Comparison of ENCODE assay signal across 15 mouse cellular contexts in genomic region chr8:117946540-117946939, GRCm38 (mm10).
"Had no signal": no experiment of that assay in that cellular context is flagged by ENCODE, and none has a peak within 500 bp of the region (broad histone marks: within the 10 kb centered on the region; RNA-seq: fewer than 3 reads in every experiment).

No protein-coding gene starts in this region.

- H3K27ac ChIP-seq: neural tube, embryonic 13.5 days; neural tube, embryonic 15.5 days; stomach, embryonic 15.5 days; stomach, postnatal 0 days had no signal

- H3K9me3 ChIP-seq: neural tube, embryonic 13.5 days; neural tube, embryonic 15.5 days; stomach, embryonic 15.5 days had no signal

- H3K9ac ChIP-seq: neural tube, embryonic 13.5 days; neural tube, embryonic 15.5 days; stomach, embryonic 15.5 days had no signal

- H3K4me1 ChIP-seq: stomach, embryonic 15.5 days had no signal

- H3K4me3 ChIP-seq: neural tube, embryonic 13.5 days; neural tube, embryonic 15.5 days; stomach, embryonic 15.5 days had no signal

- H3K4me2 ChIP-seq: neural tube, embryonic 13.5 days; neural tube, embryonic 15.5 days; stomach, embryonic 15.5 days had no signal

- H3K36me3 ChIP-seq: neural tube, embryonic 13.5 days; neural tube, embryonic 15.5 days; stomach, embryonic 15.5 days had no signal

- DNase-seq: retina, postnatal 1 day; right cerebral cortex, postnatal 14 days; right cerebral cortex, postnatal 25 days; right cerebral cortex, postnatal 4 days; spleen, adult 18-20 months; thymus, adult 18-20 months; thymus, adult 2 months; thymus, postnatal 14 days; thymus, postnatal 25 days; thymus, postnatal 36 days; thymus, postnatal 4 days had no signal

- H3K27me3 ChIP-seq: neural tube, embryonic 13.5 days; neural tube, embryonic 15.5 days; stomach, embryonic 15.5 days had no signal
